Mouse (Mus musculus): ENCODE data around the gene Tmem165.

Gene Tmem165

DNA sequence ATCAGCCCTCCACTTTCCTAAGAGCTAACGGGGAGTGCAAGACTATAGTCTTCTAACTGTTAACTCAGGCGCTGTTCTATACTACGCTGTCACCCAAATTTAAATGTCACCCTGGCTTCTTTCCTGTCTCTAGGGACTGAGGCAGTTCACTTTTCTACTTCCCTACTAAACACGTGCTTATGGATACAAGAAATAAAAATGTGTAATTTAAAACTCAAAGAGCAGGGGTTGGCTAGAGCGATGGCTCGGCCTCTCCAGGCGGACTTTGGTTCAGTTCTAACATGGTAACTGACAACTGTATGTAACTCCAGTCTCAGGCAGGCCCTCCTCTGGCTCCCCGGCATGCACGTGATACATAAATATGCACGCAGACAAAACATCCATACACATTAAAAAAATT lies 60.8 kb downstream of the Tmem165 start:
- DNase-seq (ENCODE audit: low read depth, low spot score) = no peak

DNA sequence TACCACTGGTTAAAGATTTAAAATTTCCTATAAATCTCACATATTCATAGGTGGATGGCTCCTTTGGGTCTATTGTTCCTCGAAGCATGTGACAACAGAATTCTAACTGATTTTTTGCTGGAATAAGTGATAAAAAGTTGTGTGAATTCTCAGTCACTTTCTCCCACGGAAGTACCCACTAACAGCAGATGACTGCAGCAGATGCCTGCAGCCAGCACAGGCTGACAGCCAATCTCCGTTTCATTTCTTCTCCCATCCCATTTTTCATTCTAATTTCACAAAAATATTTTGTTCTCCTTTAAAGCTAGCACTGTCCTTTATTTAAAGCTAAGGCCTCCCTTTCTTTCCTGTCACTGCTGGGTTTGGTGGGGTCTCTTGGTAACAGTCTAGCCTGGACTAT lies 61.7 kb downstream of the Tmem165 start:
- no peak for DNase-seq (ENCODE audit: low read depth, low spot score)

DNA sequence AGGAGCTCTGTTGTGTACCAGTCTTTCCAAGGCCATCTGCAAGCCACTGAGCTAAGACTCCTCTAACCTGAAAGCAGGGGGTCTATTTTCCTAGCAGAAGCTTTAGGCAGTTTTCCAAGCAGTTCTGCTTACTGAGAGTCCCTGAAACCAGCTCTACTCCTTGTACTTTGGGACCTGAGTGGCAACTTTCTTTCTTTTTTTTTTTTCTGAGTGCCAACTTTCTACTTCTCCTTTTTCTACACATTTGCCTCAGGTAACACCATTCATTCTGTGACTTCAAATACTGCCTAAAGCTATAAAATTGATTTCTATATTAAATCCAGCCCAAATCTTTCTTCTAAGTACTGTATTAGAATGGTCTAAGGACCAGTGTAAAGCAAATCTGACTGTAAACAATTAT lies 62.9 kb downstream of the Tmem165 start:
- DNase-seq (ENCODE audit: low read depth, low spot score) = no peak

DNA sequence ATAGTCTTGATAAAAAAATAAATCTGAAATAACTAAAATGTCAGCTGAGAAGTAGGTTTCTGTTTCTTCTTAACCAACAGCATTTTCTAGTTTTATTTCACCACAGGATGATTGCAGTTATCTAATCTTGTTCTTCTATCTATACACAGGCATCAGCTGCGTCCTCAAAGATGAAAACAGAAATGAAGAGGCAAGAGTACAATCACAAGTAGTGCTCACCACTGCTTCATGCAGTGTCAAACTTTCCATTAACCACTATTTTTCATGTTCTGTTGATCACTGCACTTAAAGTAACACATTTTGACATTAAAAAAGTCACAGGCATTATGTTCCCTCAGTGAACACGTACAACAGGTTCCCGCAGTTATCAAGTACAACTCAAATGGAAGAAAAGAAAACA lies 67.3 kb downstream of the Tmem165 start:
- no peak for DNase-seq (ENCODE audit: low read depth, low spot score)
